In genomic region chr4:138353438-138354171, GRCm38 (mm10) we compare ENCODE assay signal across 22 mouse cellular contexts. TPM values are rescaled to one million over a fixed set of nuclear protein-coding genes. Genes with fewer than 3 reads are reported as not detected.
DNase-seq lines count a peak whose midpoint lies in the region; ATAC-seq and TF ChIP-seq lines count a peak whose summit lies in the region.
"Had no signal": no experiment of that assay in that cellular context is flagged by ENCODE, and none has a peak within 500 bp of the region (broad histone marks: within the 10 kb centered on the region; RNA-seq: fewer than 3 reads in every experiment).

No protein-coding gene starts in this region.

- peak; percentile 62 for DNase-seq in adrenal gland, adult 2 months
- no peak for DNase-seq in adrenal gland, postnatal 4 days (ENCODE audit: low spot score in 2 of 2)
- DNase-seq in hindbrain, postnatal 0 days (ENCODE audit: low spot score) = peak; percentile 66
- peak; percentile 34 to 58 for DNase-seq in adrenal gland, postnatal 36 days
- DNase-seq in kidney, postnatal 0 days (ENCODE audit: low spot score) = no peak
- no peak for DNase-seq in ovary, postnatal 36 days (ENCODE audit: low spot score)
- DNase-seq: cerebellum, adult 9-10 months; embryo, embryonic 11 days; heart, adult 2 months; heart, postnatal 36 days; liver, embryonic 13.5 days; lung, postnatal 14 days; spleen, adult 18-20 months; thymus, postnatal 14 days had no signal

- H3K4me3 ChIP-seq in hindbrain, postnatal 0 days (ENCODE audit: low read length) = no peak overlapping the region
- H3K4me3 ChIP-seq in hindbrain, embryonic 13.5 days = no peak overlapping the region
- no peak overlapping the region for H3K4me3 ChIP-seq in kidney, postnatal 0 days (replicated peaks; ENCODE audit: low read depth, low read length)
- H3K4me3 ChIP-seq: forebrain, embryonic 13.5 days; heart, adult 2 months; liver, embryonic 13.5 days; midbrain, embryonic 12.5 days; myocyte; stomach, embryonic 15.5 days had no signal

- no peaks in the 10 kb centered on the region for H3K36me3 ChIP-seq in hindbrain, postnatal 0 days (ENCODE audit: insufficient read depth, low read length)
- H3K36me3 ChIP-seq in hindbrain, embryonic 13.5 days = no peaks in the 10 kb centered on the region
- H3K36me3 ChIP-seq in kidney, postnatal 0 days (ENCODE audit: insufficient read depth, low read length) = no peaks in the 10 kb centered on the region
- H3K36me3 ChIP-seq: liver, embryonic 13.5 days; midbrain, embryonic 12.5 days; stomach, embryonic 15.5 days had no signal

- H3K27ac ChIP-seq in hindbrain, postnatal 0 days = no peak overlapping the region
- H3K27ac ChIP-seq in hindbrain, embryonic 13.5 days = no peak overlapping the region
- no peak overlapping the region for H3K27ac ChIP-seq in kidney, postnatal 0 days
- H3K27ac ChIP-seq: forebrain, embryonic 13.5 days; heart, adult 2 months; liver, embryonic 13.5 days; midbrain, embryonic 12.5 days; stomach, embryonic 15.5 days had no signal

- no peaks in the 10 kb centered on the region for H3K27me3 ChIP-seq in hindbrain, postnatal 0 days (ENCODE audit: insufficient read depth, low read length)
- H3K27me3 ChIP-seq in hindbrain, embryonic 13.5 days = no peaks in the 10 kb centered on the region
- no peaks in the 10 kb centered on the region for H3K27me3 ChIP-seq in kidney, postnatal 0 days (ENCODE audit: insufficient read depth, low read length)
- H3K27me3 ChIP-seq: forebrain, embryonic 13.5 days; liver, embryonic 13.5 days; midbrain, embryonic 12.5 days; stomach, embryonic 15.5 days had no signal

- 55% methylated on average over 10 of the region's 10 CpGs for WGBS in hindbrain, postnatal 0 days
- WGBS in hindbrain, embryonic 13.5 days = 73% methylated on average over 10 of the region's 10 CpGs
- 56% methylated on average over 10 of the region's 10 CpGs for WGBS in kidney, postnatal 0 days

- no peak overlapping the region for H3K9ac ChIP-seq in hindbrain, postnatal 0 days (replicated peaks; ENCODE audit: low read length)
- H3K9ac ChIP-seq in hindbrain, embryonic 13.5 days = no peak overlapping the region
- H3K9ac ChIP-seq in kidney, postnatal 0 days (ENCODE audit: low read depth, low read length) = no peak overlapping the region
- H3K9ac ChIP-seq: forebrain, embryonic 13.5 days; liver, embryonic 13.5 days; midbrain, embryonic 12.5 days; stomach, embryonic 15.5 days had no signal

- H3K9me3 ChIP-seq in hindbrain, postnatal 0 days (ENCODE audit: low read length) = no peaks in the 10 kb centered on the region
- no peaks in the 10 kb centered on the region for H3K9me3 ChIP-seq in hindbrain, embryonic 13.5 days
- no peaks in the 10 kb centered on the region for H3K9me3 ChIP-seq in kidney, postnatal 0 days (replicated peaks; ENCODE audit: low read length)
- H3K9me3 ChIP-seq: liver, embryonic 13.5 days; midbrain, embryonic 12.5 days; stomach, embryonic 15.5 days had no signal

- H3K4me2 ChIP-seq in hindbrain, postnatal 0 days (ENCODE audit: low read depth, low read length) = no peak overlapping the region
- H3K4me2 ChIP-seq in hindbrain, embryonic 13.5 days = no peak overlapping the region
- H3K4me2 ChIP-seq in kidney, postnatal 0 days (ENCODE audit: low read length) = no peak overlapping the region
- H3K4me2 ChIP-seq: forebrain, embryonic 13.5 days; liver, embryonic 13.5 days; midbrain, embryonic 12.5 days; stomach, embryonic 15.5 days had no signal

- no peaks in the 10 kb centered on the region; the same call in 1 of the 2 replicates for H3K4me1 ChIP-seq in hindbrain, postnatal 0 days (ENCODE audit: insufficient read depth, low read length)
- H3K4me1 ChIP-seq in hindbrain, embryonic 13.5 days (replicated peaks) = 0 out of 2 replicates have a peak, but pooled peaks cover 6% of the 10 kb centered on the region
- no peaks in the 10 kb centered on the region for H3K4me1 ChIP-seq in kidney, postnatal 0 days (replicated peaks; ENCODE audit: insufficient read depth, low read length)
- H3K4me1 ChIP-seq: forebrain, embryonic 13.5 days; liver, embryonic 13.5 days; midbrain, embryonic 12.5 days; stomach, embryonic 15.5 days had no signal

- TF ChIP-seq CTCF in hindbrain, postnatal 0 days (IDR thresholded peaks at IDR 0.05; ENCODE audit: low read depth) = peak; percentile 27
- peak; percentile 28; the same call in 1 of the 2 replicates for TF ChIP-seq CTCF in kidney, postnatal 0 days (IDR thresholded peaks at IDR 0.05; ENCODE audit: low read depth)

- ATAC-seq in hindbrain, postnatal 0 days = peak; percentile 21; the same call in 1 of the 2 replicates
- ATAC-seq in hindbrain, embryonic 13.5 days (ENCODE audit: low FRiP score) = no peak
- no peak; the same call in 1 of the 2 replicates for ATAC-seq in kidney, postnatal 0 days (replicated peaks; ENCODE audit: low FRiP score, low read depth)
- no peak for ATAC-seq in activated CD4-positive, CD25-positive, alpha-beta regulatory T cell, adult 4 months
- ATAC-seq: forebrain, embryonic 13.5 days had no signal

RNA-seq across cellular contexts. Expression of gene Cda, which starts 14.2 kb away (rescaled TPM):
- total RNA-seq in adrenal gland, adult 2 months (2021) = 10 to 100 TPM; 11.2 to 15.5 TPM
- polyA plus RNA-seq in adrenal gland, adult 2 months (2012; rRNA removed) = 26.4 and 31.5 TPM in 2 replicates
- total RNA-seq in adrenal gland, postnatal 4 days (2021) = 10 to 100 TPM; 15.7 to 22.9 TPM
- total RNA-seq in hindbrain, postnatal 0 days (2014; rRNA removed) = 9.5 and 20.5 TPM in 2 replicates
- 12.1 and 15.1 TPM in 2 replicates for polyA plus RNA-seq in hindbrain, postnatal 0 days (2015; fragmentation: Nextera tagmentation; extraction: Ambion mirVana)
- 4.0 and 4.1 TPM in 2 replicates for polyA plus RNA-seq in hindbrain, embryonic 13.5 days (2015; fragmentation: Nextera tagmentation; extraction: Ambion mirVana)
- 10 to 100 TPM in 1 of 2 experiments, 1 to 10 TPM in 1; 6.9 to 15.0 TPM for total RNA-seq in adrenal gland, postnatal 36 days (2021)
- 48.1 and 49.5 TPM in 2 replicates for polyA plus RNA-seq in kidney, postnatal 0 days (2015; fragmentation: Nextera tagmentation; extraction: Ambion mirVana)
- not detected for polyA plus RNA-seq in activated CD4-positive, CD25-positive, alpha-beta regulatory T cell, adult 4 months (2017; shearing (Covaris generic))
- total RNA-seq: CH12.LX; neutrophil, adult 5-6 weeks had no signal

RNA-seq across cellular contexts. Expression of gene Pink1, which starts 27.5 kb away (rescaled TPM):
- total RNA-seq in adrenal gland, adult 2 months (2021) = 100 to 1,000 TPM; 145 to 180 TPM
- 371 and 378 TPM in 2 replicates for polyA plus RNA-seq in adrenal gland, adult 2 months (2012; rRNA removed)
- total RNA-seq in adrenal gland, postnatal 4 days (2021) = 100 to 1,000 TPM; 153 to 158 TPM
- total RNA-seq in hindbrain, postnatal 0 days (2014; rRNA removed) = 288 and 303 TPM in 2 replicates
- polyA plus RNA-seq in hindbrain, postnatal 0 days (2015; fragmentation: Nextera tagmentation; extraction: Ambion mirVana) = 143 and 144 TPM in 2 replicates
- polyA plus RNA-seq in hindbrain, embryonic 13.5 days (2015; fragmentation: Nextera tagmentation; extraction: Ambion mirVana) = 91.0 and 93.8 TPM in 2 replicates
- 100 to 1,000 TPM; 141 to 211 TPM for total RNA-seq in adrenal gland, postnatal 36 days (2021)
- polyA plus RNA-seq in kidney, postnatal 0 days (2015; fragmentation: Nextera tagmentation; extraction: Ambion mirVana) = 96.1 and 139 TPM in 2 replicates
- 10 to 100 TPM in 1 of 2 experiments, 1 to 10 TPM in 1; 5.6 to 15.3 TPM for polyA plus RNA-seq in activated CD4-positive, CD25-positive, alpha-beta regulatory T cell, adult 4 months (2017; shearing (Covaris generic))

RNA-seq across cellular contexts. Expression of gene Fam43b, which starts 42.7 kb away (rescaled TPM):
- 1 to 10 TPM; 2.1 to 4.8 TPM for total RNA-seq in adrenal gland, adult 2 months (2021)
- polyA plus RNA-seq in adrenal gland, adult 2 months (2012; rRNA removed) = 10.3 and 10.9 TPM in 2 replicates
- total RNA-seq in adrenal gland, postnatal 4 days (2021) = 1 to 10 TPM; 2.2 to 3.2 TPM
- 16.6 and 23.8 TPM in 2 replicates for total RNA-seq in hindbrain, postnatal 0 days (2014; rRNA removed)
- polyA plus RNA-seq in hindbrain, postnatal 0 days (2015; fragmentation: Nextera tagmentation; extraction: Ambion mirVana) = 17.9 and 18.6 TPM in 2 replicates
- polyA plus RNA-seq in hindbrain, embryonic 13.5 days (2015; fragmentation: Nextera tagmentation; extraction: Ambion mirVana) = 3.0 and 3.5 TPM in 2 replicates
- total RNA-seq in adrenal gland, postnatal 36 days (2021) = 1 to 10 TPM; 2.5 to 3.5 TPM
- polyA plus RNA-seq in kidney, postnatal 0 days (2015; fragmentation: Nextera tagmentation; extraction: Ambion mirVana) = 0.12 and 0.15 TPM in 2 replicates
- polyA plus RNA-seq in activated CD4-positive, CD25-positive, alpha-beta regulatory T cell, adult 4 months (2017; shearing (Covaris generic)) = not detected
- total RNA-seq: CH12.LX; heart, adult 2 months; heart, postnatal 36 days; neutrophil, adult 5-6 weeks had no signal
- polyA plus RNA-seq: heart, adult 2 months; liver, embryonic 13.5 days; myocyte; stomach, embryonic 15.5 days had no signal

RNA-seq across cellular contexts. Expression of gene Ddost, which starts 49.1 kb away (rescaled TPM):
- 100 to 1,000 TPM; 116 to 131 TPM for total RNA-seq in adrenal gland, adult 2 months (2021)
- 320 and 326 TPM in 2 replicates for polyA plus RNA-seq in adrenal gland, adult 2 months (2012; rRNA removed)
- 100 to 1,000 TPM; 165 to 169 TPM for total RNA-seq in adrenal gland, postnatal 4 days (2021)
- total RNA-seq in hindbrain, postnatal 0 days (2014; rRNA removed) = 232 and 241 TPM in 2 replicates
- 216 and 218 TPM in 2 replicates for polyA plus RNA-seq in hindbrain, postnatal 0 days (2015; fragmentation: Nextera tagmentation; extraction: Ambion mirVana)
- 208 and 213 TPM in 2 replicates for polyA plus RNA-seq in hindbrain, embryonic 13.5 days (2015; fragmentation: Nextera tagmentation; extraction: Ambion mirVana)
- total RNA-seq in adrenal gland, postnatal 36 days (2021) = 100 to 1,000 TPM; 127 to 132 TPM
- polyA plus RNA-seq in kidney, postnatal 0 days (2015; fragmentation: Nextera tagmentation; extraction: Ambion mirVana) = 289 and 325 TPM in 2 replicates
- 100 to 1,000 TPM in 1 of 2 experiments, 10 to 100 TPM in 1; 91.1 to 119 TPM for polyA plus RNA-seq in activated CD4-positive, CD25-positive, alpha-beta regulatory T cell, adult 4 months (2017; shearing (Covaris generic))

Comparison
In these comparisons a context has a peak if more than half of its experiments do, and no peak if none do; other contexts are left out.
1. DNase-seq: peak in adrenal gland, adult 2 months (single experiment), hindbrain, postnatal 0 days (single experiment) and adrenal gland, postnatal 36 days (2 of 2); none in adrenal gland, postnatal 4 days (0 of 2), kidney, postnatal 0 days (single experiment) and ovary, postnatal 36 days (single experiment).